Mouse (Mus musculus) CH12.LX (cell line): ENCODE data around the gene Tmem63c. TPM values are rescaled to one million over a fixed set of nuclear protein-coding genes. Genes with fewer than 3 reads are reported as not detected.

ENCODE experiments used
- DNase-seq: peaks from one replicate; pipeline ENCODE4 v3.0.0-alpha.2; 2013; ENCODE audit errors: extremely low read depth
- H3K27ac ChIP-seq: 2 replicates; pipeline ENCODE4 v1.5.1; 2012; ENCODE audit warnings: low read depth, mild to moderate bottlenecking, control low read depth, moderate library complexity; ENCODE audit not compliant: insufficient read depth
- H3K27me3 ChIP-seq: replicated peaks from 2 replicates; pipeline ENCODE3; 2012; ENCODE audit warnings: inconsistent platforms
- H3K36me3 ChIP-seq, 2 experiments: replicated peaks in 1 of 2; 2 replicates each; pipeline versions ENCODE3 to v1.6.1; 2012; ENCODE audit warnings: inconsistent platforms in 1 of 2, low read length in 1 of 2, mild to moderate bottlenecking in 1 of 2, mixed read lengths in 1 of 2, moderate library complexity in 1 of 2; ENCODE audit not compliant: control insufficient read depth in 1 of 2, insufficient read depth in 1 of 2
- H3K4me1 ChIP-seq, 2 experiments: 2 replicates each; pipeline ENCODE4 v1.6.1; 2012; ENCODE audit warnings: inconsistent platforms in 1 of 2, moderate library complexity in 1 of 2; ENCODE audit not compliant: insufficient read depth in 2 of 2, control insufficient read depth in 1 of 2
- H3K4me2 ChIP-seq: 2 replicates; pipeline ENCODE4 v1.6.1; 2012; ENCODE audit warnings: low read depth, mild to moderate bottlenecking, control low read depth; ENCODE audit not compliant: poor library complexity, insufficient read depth, severe bottlenecking
- H3K4me3 ChIP-seq, 3 experiments: fragments of 150-350 bp in 1 of 3; sonication (generic) in 1 of 3; replicated peaks in 1 of 3; 2 replicates each; pipeline versions ENCODE3 to v1.5.1; 2011 to 2012; ENCODE audit warnings: low read depth in 2 of 3, low read length in 2 of 3, mild to moderate bottlenecking in 2 of 3, moderate library complexity in 2 of 3, control low read depth in 1 of 3, improper control_type of control experiment in 1 of 3, inconsistent platforms in 1 of 3, mixed read lengths in 1 of 3; ENCODE audit not compliant: poor library complexity in 1 of 3
- H3K79me2 ChIP-seq: replicated peaks from 2 replicates; pipeline ENCODE4 v1.6.1; 2012; ENCODE audit warnings: mild to moderate bottlenecking, moderate library complexity; ENCODE audit not compliant: control insufficient read depth, poor library complexity, insufficient read depth, severe bottlenecking; ENCODE audit errors: extremely low read depth
- H3K9ac ChIP-seq: 2 replicates; pipeline ENCODE4 v1.6.1; 2012; ENCODE audit warnings: low read depth, mild to moderate bottlenecking, control low read depth, moderate library complexity; ENCODE audit not compliant: insufficient read depth
- H3K9me3 ChIP-seq: replicated peaks from 2 replicates; pipeline ENCODE3; 2012; ENCODE audit warnings: low read length, inconsistent platforms, mixed read lengths
- CHD1 ChIP-seq: IDR thresholded peaks from 2 replicates; pipeline ENCODE4 v1.6.1; 2012; ENCODE audit warnings: low read depth, low read length, improper control_type of control experiment, inconsistent platforms
- CHD2 ChIP-seq: IDR thresholded peaks from 2 replicates; pipeline ENCODE4 v1.6.1; 2011; ENCODE audit warnings: low read length, improper control_type of control experiment
- CTCF ChIP-seq, 2 experiments: IDR thresholded peaks in 1 of 2; conservative IDR thresholded peaks in 1 of 2; 2 replicates each; pipeline ENCODE4 v1.5.1; 2011 to 2012; ENCODE audit warnings: low read depth in 2 of 2, low read length in 2 of 2, improper control_type of control experiment in 1 of 2, inconsistent platforms in 1 of 2, mild to moderate bottlenecking in 1 of 2, moderate library complexity in 1 of 2
- ETS1 ChIP-seq: conservative IDR thresholded peaks from 2 replicates; pipeline ENCODE4 v1.6.1; 2012; ENCODE audit warnings: low read depth, mild to moderate bottlenecking, inconsistent platforms, low read length, improper control_type of control experiment, moderate library complexity
- GABPA ChIP-seq: IDR thresholded peaks from 2 replicates; pipeline ENCODE4 v1.6.1; 2012; ENCODE audit warnings: low read depth, low read length, improper control_type of control experiment, inconsistent platforms; ENCODE audit not compliant: insufficient replicate concordance
- IRF4 ChIP-seq: IDR thresholded peaks from 2 replicates; pipeline ENCODE4 v1.6.1; 2014; ENCODE audit warnings: low read depth, mild to moderate bottlenecking, inconsistent platforms, low read length, improper control_type of control experiment
- JUN ChIP-seq: IDR thresholded peaks from 2 replicates; pipeline ENCODE4 v1.6.1; 2011; ENCODE audit warnings: low read depth, mild to moderate bottlenecking, low read length, improper control_type of control experiment, moderate library complexity; ENCODE audit not compliant: insufficient read depth
- KAT2A ChIP-seq: IDR thresholded peaks from 2 replicates; pipeline ENCODE4 v1.6.1; 2012; ENCODE audit warnings: low read length, improper control_type of control experiment, inconsistent platforms; ENCODE audit not compliant: insufficient replicate concordance
- MAFK ChIP-seq: IDR thresholded peaks from 2 replicates; pipeline ENCODE4 v1.6.1; 2011; ENCODE audit warnings: low read length, improper control_type of control experiment; ENCODE audit not compliant: insufficient replicate concordance
- NELFE ChIP-seq: IDR thresholded peaks from 2 replicates; pipeline ENCODE4 v1.6.1; 2011; ENCODE audit warnings: low read depth, low read length, improper control_type of control experiment
- NRF1 ChIP-seq: IDR thresholded peaks from 2 replicates; pipeline ENCODE4 v1.6.1; 2014; ENCODE audit warnings: low read depth, mild to moderate bottlenecking, inconsistent platforms, low read length, improper control_type of control experiment, moderate library complexity
- PAX5 ChIP-seq: IDR thresholded peaks from 2 replicates; pipeline ENCODE4 v1.6.1; 2012; ENCODE audit warnings: low read length, inconsistent platforms, mixed read lengths
- POLR2AphosphoS2 ChIP-seq: IDR thresholded peaks from 2 replicates; pipeline ENCODE4 v1.6.1; 2011; ENCODE audit warnings: low read depth, low read length, improper control_type of control experiment
- RAD21 ChIP-seq: IDR thresholded peaks from 2 replicates; pipeline ENCODE4 v1.6.1; 2011; ENCODE audit warnings: low read depth, mild to moderate bottlenecking, low read length, improper control_type of control experiment, moderate library complexity
- SMC3 ChIP-seq: IDR thresholded peaks from 2 replicates; pipeline ENCODE4 v1.6.1; 2011; ENCODE audit warnings: low read depth, low read length, improper control_type of control experiment
- TBP ChIP-seq: conservative IDR thresholded peaks from 2 replicates; pipeline ENCODE4 v1.6.1; 2011; ENCODE audit warnings: low read depth, low read length, improper control_type of control experiment
- USF2 ChIP-seq: conservative IDR thresholded peaks from 2 replicates; pipeline ENCODE4 v1.6.1; 2011; ENCODE audit warnings: low read depth, low read length, improper control_type of control experiment
- ZC3H11A ChIP-seq: IDR thresholded peaks from 2 replicates; pipeline ENCODE4 v1.6.1; 2012; ENCODE audit warnings: low read depth, mild to moderate bottlenecking, inconsistent platforms, low read length, improper control_type of control experiment
- ZMIZ1 ChIP-seq: IDR thresholded peaks from 2 replicates; pipeline ENCODE4 v1.6.1; 2012; ENCODE audit warnings: low read depth, mild to moderate bottlenecking, inconsistent platforms, low read length, improper control_type of control experiment
- dilution Hi-C: fragments of 300-500 bp; cut with MboI; formaldehyde crosslinking; loops from 2 replicates; pipeline ENCODE4 v1.14.3; 2020; ENCODE audit warnings: low sequenced_read_pairs; ENCODE audit not compliant: extremely low pct_unique_long_range_greater_than_20kb, extremely low pct_ligation_motif_present
- in situ Hi-C: fragments of 300-500 bp; cut with MboI; formaldehyde crosslinking; loops from 3 replicates; pipeline ENCODE4 v1.14.3; 2019; ENCODE audit warnings: low sequenced_read_pairs, low pct_ligation_motif_present, low pct_unique_long_range_greater_than_20kb, mixed read lengths
- polyA plus RNA-seq: library from polyadenylated mRNA; unstranded; fragments of >175 nt; gene quantifications from 2 replicates; pipeline ENCODE4 v1.2.1, GENCODE M21; 2012; ENCODE audit warnings: low read depth; ENCODE audit not compliant: insufficient read length
- total RNA-seq, 2 experiments: library from RNA; depleted of rRNA; stranded (reverse); fragments of 300-350 nt in 1 of 2; fragments of >200 nt in 1 of 2; gene quantifications; 2 replicates each; pipeline ENCODE4 v1.2.3; 2012 to 2014

Tmem63c gene
- total and polyA plus RNA-seq, 3 experiments = 0.08 to 0.53 (median 0.11) TPM

GRCm38 (mm10) chr12:87131181-87131580 is 110.0 kb downstream of the Tmem63c start:
- Histone ChIP-seq H3K4me2 (no peak overlapping the region), H3K79me2 (no peaks in the 10 kb centered on the region), H3K36me3 (peaks cover 10 to 72% of the 10 kb centered on the region in 2 experiments), H3K4me1 (peaks cover 0 to 11% of the 10 kb centered on the region in 2 experiments; a peak in 2 of 4 replicates), H3K27ac (no peak overlapping the region), H3K27me3 (no peaks in the 10 kb centered on the region), H3K9ac (no peak overlapping the region), H3K9me3 (no peaks in the 10 kb centered on the region), H3K4me3 (no peak overlapping the region)
- in situ Hi-C loops (no loop called here), dilution Hi-C loops (no loop called here)
- TF ChIP-seq NRF1 (no peak), CHD1 (no peak), JUN (no peak), CHD2 (no peak), IRF4 (no peak), POLR2AphosphoS2 (no peak), PAX5 (no peak), TBP (no peak)
- no peak for DNase-seq

- TF ChIP-seq USF2 (no peak), KAT2A (no peak), CTCF (conservative IDR thresholded peaks at IDR 0.05 in 1 of 2, IDR thresholded peaks at IDR 0.05 in 1 of 2; ENCODE audit: low read depth in 2 of 2, low read length in 2 of 2) (peak; percentile 23 to 83; a peak in 3 of 4 replicates), SMC3 (peak; percentile 81), ZMIZ1 (no peak), GABPA (no peak), RAD21 (peak; percentile 75), ETS1 (no peak), NELFE (no peak), CHD1 (no peak), MAFK (no peak), ZC3H11A (peak; percentile 43), IRF4 (no peak), PAX5 (no peak)
- dilution Hi-C loops = no loop called here
- H3K27me3 ChIP-seq = no peaks in the 10 kb centered on the region
Observed at GRCm38 (mm10) chr12:87131619-87132018, 110.5 kb downstream of the Tmem63c start.

More at GRCm38 (mm10) chr12:87131619-87132018, 110.5 kb downstream of the Tmem63c start:
- peak; percentile 36 for DNase-seq
- Histone ChIP-seq H3K4me2 (no peak overlapping the region), H3K4me1 (peaks cover 0 to 11% of the 10 kb centered on the region in 2 experiments; a peak in 2 of 4 replicates), H3K9ac (no peak overlapping the region), H3K9me3 (no peaks in the 10 kb centered on the region), H3K4me3 (no peak overlapping the region), H3K27ac (no peak overlapping the region), H3K36me3 (peaks cover 10 to 72% of the 10 kb centered on the region in 2 experiments), H3K79me2 (no peaks in the 10 kb centered on the region)
- in situ Hi-C loops = no loop called here
